Mouse (Mus musculus): ENCODE results near the gene Pcyt1a. TPM values are rescaled to one million over a fixed set of nuclear protein-coding genes. Genes with fewer than 3 reads are reported as not detected.
"Not testable (repeated sequence)": the region's sequence is repeated elsewhere in the genome, so short reads cannot be mapped to it uniquely, and the experiment has no call there.

The Pcyt1a gene
- polyA plus RNA-seq, 1 experiment from 2014 or later, result 41.7 TPM

GRCm38 (mm10) chr16:32441432-32441831 lies 10.7 kb downstream of the Pcyt1a start:
- WGBS, result 92% methylated on average over 3 of the region's 3 CpGs
- DNase-seq (ENCODE audit: extremely low spot score, low spot score), result no peak
- H3K4me1 ChIP-seq, result no peaks in the 10 kb centered on the region
- H3K27ac ChIP-seq, result no peak overlapping the region
- peaks cover 8% of the 10 kb centered on the region; the same call in 1 of the 2 replicates for H3K36me3 ChIP-seq (replicated peaks)
- no peaks in the 10 kb centered on the region for H3K27me3 ChIP-seq (ENCODE audit: poor library complexity, severe bottlenecking)
- H3K9me3 ChIP-seq, result no peaks in the 10 kb centered on the region
- no peak overlapping the region for H3K4me3 ChIP-seq

- 94% methylated on average over 3 of the region's 3 CpGs for WGBS
- not testable (repeated sequence) for H3K27me3 ChIP-seq (ENCODE audit: poor library complexity, severe bottlenecking); H3K36me3 ChIP-seq (replicated peaks); H3K4me1 ChIP-seq; H3K9me3 ChIP-seq; H3K4me3 ChIP-seq; H3K27ac ChIP-seq; DNase-seq (ENCODE audit: extremely low spot score, low spot score)
These were observed 13.9 kb downstream of the Pcyt1a start for GRCm38 (mm10) chr16:32444615-32445014.

- 92% methylated on average over 1 of the region's 1 CpGs for WGBS
- H3K9me3 ChIP-seq, result no peaks in the 10 kb centered on the region
- no peaks in the 10 kb centered on the region for H3K4me1 ChIP-seq
- peaks cover 8% of the 10 kb centered on the region; the same call in 1 of the 2 replicates for H3K36me3 ChIP-seq (replicated peaks)
- no peak overlapping the region for H3K27ac ChIP-seq
- no peak overlapping the region for H3K4me3 ChIP-seq
- no peak for DNase-seq (ENCODE audit: extremely low spot score, low spot score)
- H3K27me3 ChIP-seq (ENCODE audit: poor library complexity, severe bottlenecking), result no peaks in the 10 kb centered on the region
These were observed 14.8 kb downstream of the Pcyt1a start for GRCm38 (mm10) chr16:32445558-32445957.

GRCm38 (mm10) chr16:32446563-32447138 lies 15.9 kb downstream of the Pcyt1a start:
- no peaks in the 10 kb centered on the region for H3K27me3 ChIP-seq (ENCODE audit: poor library complexity, severe bottlenecking)
- no peak overlapping the region for H3K4me3 ChIP-seq
- H3K9me3 ChIP-seq, result no peaks in the 10 kb centered on the region
- WGBS, result 89% methylated on average over 2 of the region's 2 CpGs
- no peaks in the 10 kb centered on the region for H3K4me1 ChIP-seq
- H3K36me3 ChIP-seq (replicated peaks), result peaks cover 1% of the 10 kb centered on the region
- no peak overlapping the region for H3K27ac ChIP-seq
- no peak for DNase-seq (ENCODE audit: extremely low spot score, low spot score)

GRCm38 (mm10) chr16:32449665-32450064 lies 18.9 kb downstream of the Pcyt1a start:
- Histone ChIP-seq H3K4me3 (no peak overlapping the region), H3K4me1 (no peaks in the 10 kb centered on the region; the same call in 1 of the 2 replicates), H3K36me3 (replicated peaks) (peaks cover 16% of the 10 kb centered on the region), H3K27ac (no peak overlapping the region), H3K9me3 (no peaks in the 10 kb centered on the region), H3K27me3 (ENCODE audit: poor library complexity, severe bottlenecking) (no peaks in the 10 kb centered on the region)
- DNase-seq (ENCODE audit: extremely low spot score, low spot score), result no peak
- 87% methylated on average over 3 of the region's 3 CpGs for WGBS

GRCm38 (mm10) chr16:32450133-32450532 lies 19.4 kb downstream of the Pcyt1a start:
- Histone ChIP-seq H3K27ac (no peak overlapping the region), H3K4me1 (no peaks in the 10 kb centered on the region; the same call in 1 of the 2 replicates), H3K36me3 (replicated peaks) (peaks cover 17% of the 10 kb centered on the region), H3K9me3 (no peaks in the 10 kb centered on the region), H3K27me3 (ENCODE audit: poor library complexity, severe bottlenecking) (no peaks in the 10 kb centered on the region), H3K4me3 (no peak overlapping the region)
- DNase-seq (ENCODE audit: extremely low spot score, low spot score), result no peak
- 95% methylated on average over 2 of the region's 2 CpGs for WGBS

GRCm38 (mm10) chr16:32453102-32453501 lies 22.4 kb downstream of the Pcyt1a start:
- H3K9me3 ChIP-seq, result no peaks in the 10 kb centered on the region
- WGBS, result 96% methylated on average over 8 of the region's 8 CpGs
- H3K36me3 ChIP-seq (replicated peaks), result peaks cover 31% of the 10 kb centered on the region
- H3K27me3 ChIP-seq (ENCODE audit: poor library complexity, severe bottlenecking), result no peaks in the 10 kb centered on the region
- H3K27ac ChIP-seq, result no peak overlapping the region
- no peak overlapping the region for H3K4me3 ChIP-seq
- DNase-seq (ENCODE audit: extremely low spot score, low spot score), result no peak
- no peaks in the 10 kb centered on the region; the same call in 1 of the 2 replicates for H3K4me1 ChIP-seq

GRCm38 (mm10) chr16:32454646-32455045 lies 23.9 kb downstream of the Pcyt1a start:
- WGBS, result 76% methylated on average over 5 of the region's 5 CpGs
- H3K9me3 ChIP-seq, result no peaks in the 10 kb centered on the region
- DNase-seq (ENCODE audit: extremely low spot score, low spot score), result peak; percentile 18
- H3K4me3 ChIP-seq, result no peak overlapping the region
- no peaks in the 10 kb centered on the region; the same call in 1 of the 2 replicates for H3K4me1 ChIP-seq
- H3K27ac ChIP-seq, result peak overlapping the region; percentile 44; the same call in 1 of the 2 replicates
- peaks cover 37% of the 10 kb centered on the region for H3K36me3 ChIP-seq (replicated peaks)
- no peaks in the 10 kb centered on the region for H3K27me3 ChIP-seq (ENCODE audit: poor library complexity, severe bottlenecking)

- Histone ChIP-seq H3K27me3 (ENCODE audit: poor library complexity, severe bottlenecking) (no peaks in the 10 kb centered on the region), H3K9me3 (no peaks in the 10 kb centered on the region), H3K4me1 (no peaks in the 10 kb centered on the region; the same call in 1 of the 2 replicates), H3K36me3 (replicated peaks) (peaks cover 37% of the 10 kb centered on the region), H3K4me3 (no peak overlapping the region), H3K27ac (no peak overlapping the region)
- DNase-seq (ENCODE audit: extremely low spot score, low spot score), result no peak
These were observed 25.4 kb downstream of the Pcyt1a start for GRCm38 (mm10) chr16:32456086-32456485.

GRCm38 (mm10) chr16:32456761-32457160 lies 26.0 kb downstream of the Pcyt1a start:
- Histone ChIP-seq H3K4me1 (no peaks in the 10 kb centered on the region; the same call in 1 of the 2 replicates), H3K36me3 (replicated peaks) (peaks cover 34% of the 10 kb centered on the region), H3K27me3 (ENCODE audit: poor library complexity, severe bottlenecking) (no peaks in the 10 kb centered on the region), H3K9me3 (no peaks in the 10 kb centered on the region), H3K27ac (no peak overlapping the region), H3K4me3 (no peak overlapping the region)
- no peak for DNase-seq (ENCODE audit: extremely low spot score, low spot score)
- 91% methylated on average over 1 of the region's 1 CpGs for WGBS

- WGBS, result 72% methylated on average over 10 of the region's 10 CpGs
- Histone ChIP-seq H3K36me3 (replicated peaks) (peaks cover 32% of the 10 kb centered on the region), H3K9me3 (no peaks in the 10 kb centered on the region), H3K27me3 (ENCODE audit: poor library complexity, severe bottlenecking) (no peaks in the 10 kb centered on the region), H3K27ac (no peak overlapping the region), H3K4me3 (no peak overlapping the region), H3K4me1 (no peaks in the 10 kb centered on the region; the same call in 1 of the 2 replicates)
- peak; percentile 34 for DNase-seq (ENCODE audit: extremely low spot score, low spot score)
These were observed 27.1 kb downstream of the Pcyt1a start for GRCm38 (mm10) chr16:32457589-32458386.

GRCm38 (mm10) chr16:32460518-32460917 lies 29.8 kb downstream of the Pcyt1a start:
- H3K36me3 ChIP-seq (replicated peaks), result peaks cover 43% of the 10 kb centered on the region
- 56% methylated on average over 4 of the region's 4 CpGs for WGBS

GRCm38 (mm10) chr16:32461713-32462112 lies 31.0 kb downstream of the Pcyt1a start:
- Histone ChIP-seq H3K4me3 (no peak overlapping the region), H3K36me3 (replicated peaks) (peaks cover 40% of the 10 kb centered on the region), H3K27ac (no peak overlapping the region), H3K9me3 (no peaks in the 10 kb centered on the region), H3K27me3 (ENCODE audit: poor library complexity, severe bottlenecking) (no peaks in the 10 kb centered on the region), H3K4me1 (no peaks in the 10 kb centered on the region)
- 95% methylated on average over 5 of the region's 5 CpGs for WGBS
- DNase-seq (ENCODE audit: extremely low spot score, low spot score), result no peak

More at GRCm38 (mm10) chr16:32460518-32460917, 29.8 kb downstream of the Pcyt1a start:
- Histone ChIP-seq H3K4me3 (no peak overlapping the region), H3K27me3 (ENCODE audit: poor library complexity, severe bottlenecking) (no peaks in the 10 kb centered on the region), H3K9me3 (no peaks in the 10 kb centered on the region), H3K27ac (no peak overlapping the region), H3K4me1 (no peaks in the 10 kb centered on the region)
- DNase-seq (ENCODE audit: extremely low spot score, low spot score), result no peak
